Mouse (Mus musculus): Measurements from ENCODE around the gene Jun.

Gene Jun

DNA sequence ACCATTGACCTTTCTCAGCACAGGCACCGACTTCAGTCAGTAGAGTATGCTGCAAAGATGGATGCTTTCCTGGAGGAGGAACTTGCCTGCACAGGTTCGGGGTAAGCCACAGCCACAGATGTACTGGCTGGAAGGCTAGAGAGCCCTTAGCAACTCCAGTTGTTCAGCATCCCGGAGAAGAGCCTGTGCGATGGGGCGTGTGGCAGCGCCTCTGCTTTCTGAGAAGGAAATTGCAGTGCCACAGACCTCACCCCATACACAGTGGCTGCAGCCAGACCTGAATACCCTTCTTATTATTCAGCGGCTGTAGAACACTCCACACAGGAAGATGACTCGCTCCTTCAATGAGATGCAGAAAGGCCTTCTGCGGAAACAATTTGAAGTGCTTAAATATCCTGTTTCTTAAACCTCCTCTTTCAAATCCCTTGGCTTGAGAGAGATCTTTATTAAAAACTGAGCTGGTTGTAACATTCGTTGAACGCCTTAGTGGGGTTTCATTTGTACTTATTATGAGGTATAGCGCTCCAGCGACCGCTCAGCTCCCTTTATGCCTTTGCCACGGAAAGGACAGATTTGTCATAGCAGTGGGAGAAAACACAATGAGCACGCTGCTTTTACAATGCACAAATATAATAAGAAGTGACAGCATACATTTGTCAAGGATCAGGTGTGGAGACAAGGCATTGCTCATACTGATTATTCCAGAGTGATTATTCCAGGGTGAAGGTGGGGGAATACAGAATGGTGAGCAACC, 26.0 kb downstream of the Jun start:
- no peak for DNase-seq (ENCODE audit: low spot score)

DNA sequence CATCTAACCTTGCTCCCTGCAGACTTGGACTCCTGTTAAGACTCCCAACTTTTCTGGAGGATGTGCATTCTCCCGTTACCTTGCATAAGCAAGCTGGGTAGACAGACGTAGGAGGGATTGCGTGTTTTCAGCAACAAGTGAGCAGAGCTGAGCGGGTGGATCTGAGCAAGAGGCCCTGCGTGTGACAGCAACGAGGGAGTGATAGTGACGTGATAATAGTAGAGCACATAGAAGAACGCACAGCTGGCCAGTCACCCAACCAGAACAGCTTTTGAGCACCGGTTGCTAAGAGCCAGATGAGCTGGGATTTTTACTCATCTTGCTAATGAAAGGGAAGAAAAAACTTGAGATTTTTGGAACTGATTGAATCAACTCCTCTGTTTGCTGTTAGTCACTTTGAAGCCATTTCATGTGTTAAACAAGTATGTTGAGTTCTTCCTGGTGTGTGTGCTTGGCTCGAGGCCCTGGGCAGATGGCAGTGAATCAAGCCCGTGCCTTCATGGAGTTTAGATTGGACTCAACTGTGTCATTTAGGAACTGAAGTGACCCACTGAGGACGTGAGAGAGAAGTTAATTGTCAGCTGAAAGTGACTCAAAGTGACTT, 28.6 kb downstream of the Jun start:
- no peak for DNase-seq (ENCODE audit: low spot score)

DNA sequence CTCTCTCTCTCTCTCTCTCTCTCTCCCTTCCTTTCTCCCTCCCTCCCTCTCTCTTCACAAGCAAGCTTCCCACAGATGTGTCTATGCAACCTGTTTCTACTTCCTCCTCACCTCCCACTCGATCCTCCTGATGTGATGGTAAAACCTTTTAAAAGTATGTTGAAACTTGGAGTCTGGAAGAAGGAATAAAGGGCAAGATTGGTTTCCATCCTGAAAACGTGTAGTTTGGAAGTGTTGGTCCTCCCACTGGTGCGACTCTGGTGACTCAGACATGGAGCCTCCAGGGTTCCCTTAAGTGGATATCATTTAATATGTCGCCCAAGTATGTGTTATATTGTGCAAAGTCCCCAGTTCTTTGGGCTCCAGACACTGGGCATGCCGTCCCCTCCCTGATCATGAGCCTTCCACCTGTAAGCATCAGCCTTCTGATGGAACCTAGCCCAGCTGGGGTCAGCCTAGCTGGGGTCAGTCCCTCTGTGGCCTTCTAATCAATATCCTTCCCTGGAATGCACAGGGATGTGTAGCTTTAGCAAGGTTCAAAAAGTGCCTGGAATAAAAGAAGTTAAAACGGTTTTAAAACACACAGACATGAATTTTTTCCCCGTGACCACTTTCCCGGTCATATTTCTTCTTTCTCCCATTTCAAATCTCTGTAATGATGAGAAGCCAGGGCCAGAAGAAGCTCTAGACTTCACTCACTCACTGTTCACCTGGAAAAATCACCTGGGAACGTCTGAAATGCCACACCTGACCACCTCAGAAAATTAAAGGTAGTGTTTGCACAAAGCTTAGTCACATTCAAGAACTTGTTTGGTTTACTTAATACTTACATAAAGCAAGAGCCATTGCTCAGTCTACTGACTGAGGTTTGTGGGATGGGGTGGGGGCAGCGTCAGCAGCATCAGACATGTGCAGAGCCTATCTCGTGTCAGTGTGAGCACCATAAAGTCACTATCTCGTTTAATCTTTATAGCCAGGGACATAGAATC, 30.1 kb downstream of the Jun start:
- no peak for DNase-seq (ENCODE audit: low spot score)

DNA sequence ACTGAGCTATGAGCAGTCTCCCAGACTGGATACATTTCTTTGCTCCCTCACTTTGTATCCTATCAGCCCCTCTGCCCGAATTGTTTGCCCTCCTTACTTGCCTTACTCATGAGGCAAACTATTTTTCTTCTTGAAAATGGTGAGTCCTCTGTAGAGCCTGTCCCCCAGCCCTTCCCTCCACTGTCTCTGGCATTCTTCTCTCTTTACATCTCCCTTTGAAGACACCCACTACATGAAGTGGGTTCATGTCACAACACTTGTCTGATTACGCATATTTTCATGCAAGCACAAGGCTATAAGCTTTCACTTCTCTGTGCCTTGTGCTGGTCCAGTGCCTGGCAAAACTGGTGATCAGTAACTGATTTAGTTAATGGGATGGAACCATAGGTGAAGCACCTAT, 31.8 kb downstream of the Jun start:
- DNase-seq (ENCODE audit: low spot score): no peak

DNA sequence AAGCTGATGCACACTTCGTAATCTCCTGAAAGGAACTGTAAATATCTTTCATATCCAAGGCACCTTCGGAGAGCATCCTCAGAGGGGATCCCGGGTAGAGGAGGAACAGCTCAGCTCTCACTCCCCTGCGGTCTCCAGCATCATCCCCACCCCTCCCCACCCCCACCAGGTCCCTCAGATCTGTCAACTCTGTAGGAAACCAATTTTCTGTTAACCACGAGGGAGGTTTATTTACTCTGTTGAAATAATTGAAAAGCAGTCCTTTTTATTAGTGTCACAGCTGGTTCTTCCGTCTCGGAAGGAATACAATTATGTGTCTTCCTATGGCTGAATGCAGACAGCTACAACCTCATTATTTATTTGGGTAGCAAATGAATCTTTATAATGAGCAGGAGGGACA, 33.8 kb downstream of the Jun start:
- DNase-seq (ENCODE audit: low spot score): no peak

DNA sequence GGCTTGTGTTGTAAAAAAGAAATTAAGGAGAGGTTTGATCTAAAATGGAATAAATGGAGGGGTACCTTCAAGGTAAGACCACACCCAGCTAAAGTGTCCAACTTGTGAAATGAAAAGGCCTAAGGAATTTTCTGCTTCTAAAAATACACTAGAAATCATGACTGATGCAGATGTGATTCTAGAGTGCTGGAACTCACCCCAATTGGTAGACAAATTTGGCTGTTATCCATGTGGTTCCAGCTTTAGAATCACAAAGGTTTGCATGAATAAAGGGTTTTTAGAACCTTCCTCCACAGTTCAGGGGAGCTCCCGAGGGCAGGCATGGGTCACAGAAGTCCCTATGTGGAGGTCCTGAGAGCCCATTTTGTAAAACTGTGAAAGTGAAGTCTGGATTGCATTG, 39.3 kb downstream of the Jun start:
- no peak for DNase-seq (ENCODE audit: low spot score)

DNA sequence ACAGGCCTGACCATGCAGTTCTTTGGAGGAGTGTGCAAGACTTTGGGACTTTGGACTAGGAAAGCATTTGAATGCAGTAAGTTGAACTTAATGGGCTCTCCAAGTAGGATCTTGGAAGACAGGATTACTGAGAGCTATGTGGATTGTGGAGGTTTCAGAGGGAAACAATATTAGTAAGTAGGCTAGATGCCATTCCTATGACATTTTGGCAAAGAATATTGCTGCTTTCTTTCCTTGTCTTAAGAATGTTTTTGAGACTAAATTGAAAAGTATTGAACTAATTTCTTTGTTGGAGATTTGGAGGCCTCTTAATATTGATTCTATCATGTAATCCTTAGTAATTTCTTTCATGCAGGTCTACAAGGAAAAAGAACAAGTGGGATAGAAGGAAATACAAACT, 39.8 kb downstream of the Jun start:
- no peak for DNase-seq (ENCODE audit: low spot score)

DNA sequence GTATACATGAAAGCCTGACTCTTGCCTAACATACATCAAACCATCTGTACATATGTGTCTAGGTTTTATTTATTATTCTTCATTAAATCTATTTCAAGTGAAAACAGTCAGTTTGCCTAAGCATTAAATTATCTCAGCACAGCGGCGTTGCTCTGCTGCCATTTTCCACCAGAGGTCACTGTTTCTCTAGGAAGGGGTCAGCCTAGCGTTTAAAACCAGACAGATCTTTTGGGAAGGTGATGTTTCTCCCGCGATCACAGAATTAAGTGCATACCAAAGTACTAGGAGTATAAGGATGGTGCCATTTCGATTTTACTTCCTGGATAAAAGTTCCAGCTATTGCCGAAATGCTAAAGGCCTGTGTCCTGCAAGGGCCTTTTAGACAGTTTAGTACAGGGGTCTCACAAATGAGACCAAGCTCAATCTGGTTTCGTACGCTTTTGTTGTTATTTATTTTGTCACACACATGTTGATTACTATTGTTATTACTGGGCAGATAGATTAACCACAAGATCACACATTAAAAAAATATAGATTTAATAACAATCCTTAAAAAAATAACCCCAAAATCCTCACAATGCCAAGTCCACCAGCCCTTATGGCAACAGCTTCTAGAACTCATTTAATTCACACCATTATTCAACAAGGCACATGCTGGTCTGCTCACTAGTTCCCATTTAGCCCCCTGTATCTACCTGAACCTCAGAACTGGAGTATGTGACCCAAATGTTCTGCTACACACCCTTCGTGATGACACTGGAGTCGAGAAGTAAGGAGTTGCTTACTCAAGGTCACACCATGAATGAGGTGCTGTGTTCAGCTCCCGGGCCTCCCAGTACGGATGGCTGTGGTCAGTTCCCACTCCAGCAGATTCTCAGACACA, 43.6 kb downstream of the Jun start:
- DNase-seq (ENCODE audit: low spot score): peak; percentile 81

DNA sequence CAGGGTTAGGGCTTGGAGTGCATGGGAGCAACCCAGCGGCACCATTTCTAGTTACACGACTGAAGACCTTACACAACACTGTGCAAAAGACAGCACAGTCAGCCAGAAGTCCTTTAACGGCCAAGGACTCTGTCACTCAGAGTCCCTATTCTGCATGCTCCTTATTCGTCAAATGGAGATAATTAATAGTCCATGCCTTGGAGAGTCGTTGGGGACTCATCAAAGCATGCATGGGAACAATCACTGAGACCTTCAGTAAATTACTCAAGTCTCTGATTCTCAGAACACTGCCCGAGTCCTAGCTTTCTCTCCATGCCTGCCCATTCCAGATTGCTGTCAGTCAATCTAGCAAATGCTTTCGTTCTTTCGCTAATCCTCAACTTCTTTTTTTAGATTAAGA, 44.3 kb downstream of the Jun start:
- DNase-seq (ENCODE audit: low spot score): no peak

DNA sequence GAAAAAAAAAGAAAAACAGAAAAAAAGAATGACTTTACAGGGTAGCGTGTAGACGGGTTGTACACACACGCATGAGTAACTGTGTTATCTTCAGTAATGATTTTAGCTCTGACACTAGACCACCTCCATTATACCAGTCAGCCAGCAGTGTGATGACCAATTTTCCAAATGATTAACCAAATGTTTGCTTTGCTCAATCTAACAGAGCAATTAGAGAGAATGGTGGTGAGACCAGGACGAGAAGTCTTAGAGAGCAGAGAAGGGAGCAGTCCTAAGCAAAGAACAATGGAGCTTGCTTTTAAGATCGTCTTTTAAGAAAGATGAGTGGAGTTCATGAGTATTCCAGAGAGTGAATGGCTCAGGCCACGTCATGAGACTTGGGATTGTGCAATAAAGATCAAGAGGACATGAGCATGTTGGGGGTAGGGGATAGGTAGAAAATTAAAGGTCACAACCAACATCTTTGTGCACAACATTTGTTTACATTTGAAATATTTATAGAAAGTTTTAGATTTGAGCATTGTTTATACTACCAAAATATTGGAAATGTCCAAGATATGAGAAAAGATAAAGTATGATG, 46.7 kb downstream of the Jun start:
- no peak for DNase-seq (ENCODE audit: low spot score)

DNA sequence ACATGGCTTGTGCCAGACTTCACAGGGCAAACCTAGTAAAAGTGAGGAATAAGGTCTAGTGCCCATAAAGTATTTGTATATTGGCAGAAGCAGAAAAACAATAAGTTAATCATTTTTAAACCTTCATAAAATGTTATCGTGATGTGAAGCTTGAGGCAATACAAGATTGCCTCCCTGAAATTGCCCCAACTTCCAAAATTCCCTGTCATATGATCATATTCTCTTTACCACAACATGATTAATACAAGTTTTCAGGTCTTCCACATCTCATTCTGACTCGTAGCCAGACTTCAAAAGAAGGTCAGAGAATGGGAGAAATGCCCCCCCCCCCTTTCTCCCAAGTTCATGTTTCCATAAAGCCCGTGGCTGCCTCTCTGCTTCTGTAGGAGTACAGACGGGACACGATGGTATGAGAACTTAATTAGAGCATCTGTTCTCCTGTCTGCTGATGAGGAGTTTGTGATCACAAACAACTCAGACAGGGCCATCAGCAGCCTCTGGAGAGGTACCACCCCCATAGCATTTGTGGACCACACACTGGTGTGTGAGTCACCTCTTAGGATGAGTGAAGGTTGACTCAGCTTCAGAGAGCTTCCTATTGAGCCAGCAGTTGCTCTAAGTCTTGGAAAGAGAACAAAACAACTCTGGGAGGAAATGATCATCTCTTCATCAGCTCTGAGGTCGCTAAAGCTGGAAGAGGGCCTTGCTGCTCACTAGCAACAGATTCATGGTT, 50.8 kb downstream of the Jun start:
- no peak for DNase-seq (ENCODE audit: low spot score)

DNA sequence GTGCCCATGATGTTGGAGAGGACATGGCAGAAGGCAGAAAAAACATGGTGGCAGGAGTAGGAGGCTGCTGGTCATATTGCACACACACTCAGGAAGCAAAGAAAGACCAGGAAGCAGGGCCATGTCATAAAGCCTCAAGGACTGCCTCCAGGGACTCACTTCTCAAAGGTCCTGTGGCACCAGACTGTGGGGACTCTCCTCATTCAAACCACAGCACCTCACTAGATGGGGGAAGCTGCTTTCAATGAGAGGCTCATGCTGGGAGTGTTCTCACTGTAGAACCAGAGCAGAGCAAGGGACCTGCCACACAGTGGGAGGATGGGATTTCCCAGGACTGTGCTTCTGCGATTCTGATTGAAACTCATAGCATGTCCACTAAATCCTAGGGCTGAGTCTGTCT, 51.9 kb downstream of the Jun start:
- DNase-seq (ENCODE audit: low spot score): no peak

DNA sequence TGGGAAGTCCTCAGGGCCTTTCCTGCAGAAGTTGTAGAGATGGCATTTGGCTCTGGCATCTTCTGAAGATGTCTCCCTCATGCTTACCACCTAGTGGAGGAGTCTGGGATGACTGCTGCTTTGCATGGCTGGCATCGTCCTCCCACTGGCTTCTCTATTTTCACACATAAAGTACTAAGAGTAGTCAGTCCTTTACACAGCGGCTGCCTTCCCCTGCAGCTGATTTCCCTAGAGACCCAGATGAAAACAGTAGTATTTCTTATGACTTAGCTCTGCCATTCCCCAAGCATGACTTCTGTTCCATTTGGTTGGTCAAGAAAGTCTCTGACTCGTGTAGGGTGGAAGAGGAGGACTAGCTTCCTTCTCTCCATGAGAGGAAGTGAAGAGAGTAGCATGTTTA, 52.8 kb downstream of the Jun start:
- DNase-seq (ENCODE audit: low spot score): no peak
